Mouse (Mus musculus): ENCODE data around the gene BC067074. TPM values are rescaled to one million over a fixed set of nuclear protein-coding genes. Genes with fewer than 3 reads are reported as not detected.

Gene BC067074
- polyA plus RNA-seq, 1 experiment from 2014 or later: 0.22 TPM

DNA sequence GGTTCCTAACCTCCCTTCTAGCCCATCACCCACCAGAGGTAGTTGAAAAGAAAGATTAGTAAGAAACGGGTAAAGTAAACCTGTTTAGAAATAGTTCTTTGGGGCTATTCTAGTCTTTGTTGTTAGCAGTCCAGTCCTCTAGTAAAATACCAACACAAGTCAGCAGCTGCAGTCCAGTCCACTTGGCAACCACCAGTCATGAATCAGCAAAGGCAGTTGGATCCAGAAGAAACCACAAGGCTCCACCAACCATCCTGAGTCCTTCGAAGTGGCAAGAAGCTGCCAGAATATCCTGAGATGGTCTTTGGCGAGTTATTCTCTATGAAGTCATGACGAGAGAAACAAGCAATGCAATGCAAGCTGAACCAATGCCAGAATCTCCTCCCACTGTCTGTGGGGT, 124.0 kb downstream of the BC067074 start:
- Histone ChIP-seq H3K4me2 (no peak overlapping the region), H3K27ac (no peak overlapping the region), H3K36me3 (no peaks in the 10 kb centered on the region), H3K27me3 (no peaks in the 10 kb centered on the region), H3K4me3 (replicated peaks) (no peak overlapping the region), H3K9ac (no peak overlapping the region), H3K4me1 (replicated peaks) (peaks cover 8% of the 10 kb centered on the region), H3K9me3 (replicated peaks) (no peaks in the 10 kb centered on the region)
- ATAC-seq (ENCODE audit: low read depth) (no peak), DNase-seq (no peak)
- 57% methylated on average over 4 of the region's 4 CpGs for WGBS (ENCODE audit: insufficient replicate concordance)

DNA sequence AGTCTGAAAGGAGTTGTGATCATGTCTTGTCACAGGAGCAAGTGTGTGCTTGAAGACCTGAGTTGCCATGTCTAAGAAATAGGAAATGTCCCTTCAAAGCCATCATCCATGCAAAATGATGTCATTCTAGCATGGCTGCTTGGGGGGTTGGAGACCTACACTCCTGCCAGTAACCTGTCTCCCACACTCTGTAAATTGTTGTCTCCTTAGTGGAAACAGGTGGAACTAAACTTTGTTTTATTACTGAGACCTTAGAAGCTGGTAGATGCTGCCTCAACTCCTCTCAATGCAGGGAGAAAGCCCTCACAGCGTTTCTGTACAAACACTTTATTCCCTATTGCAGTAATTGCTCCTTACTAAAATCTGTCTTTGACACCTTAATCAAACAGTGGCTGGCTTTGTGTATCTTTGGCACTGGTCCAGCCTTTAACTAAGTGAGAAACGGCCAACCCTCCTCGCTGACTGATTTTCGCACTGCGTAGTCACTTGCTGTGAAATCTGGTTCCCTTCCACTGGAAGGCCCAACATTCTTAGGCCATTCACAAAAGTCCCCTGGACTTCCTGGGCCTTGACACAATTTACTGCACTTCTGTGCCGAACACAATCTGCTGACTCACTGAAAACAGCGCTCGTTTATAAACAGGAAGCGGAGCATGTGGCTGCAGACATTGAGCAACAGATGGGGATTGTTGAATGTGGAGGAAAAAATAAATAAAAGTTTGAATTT, 125.0 kb downstream of the BC067074 start:
- Histone ChIP-seq H3K4me1 (replicated peaks) (peaks cover 8% of the 10 kb centered on the region), H3K4me2 (no peak overlapping the region), H3K9me3 (replicated peaks) (no peaks in the 10 kb centered on the region), H3K4me3 (replicated peaks) (no peak overlapping the region), H3K27me3 (no peaks in the 10 kb centered on the region), H3K9ac (no peak overlapping the region), H3K27ac (no peak overlapping the region), H3K36me3 (no peaks in the 10 kb centered on the region)
- ATAC-seq (ENCODE audit: low read depth) (0 out of 2 replicates have a peak, but pooled peaks have one; percentile 47), DNase-seq (no peak)
- 36% methylated on average over 9 of the region's 9 CpGs for WGBS (ENCODE audit: insufficient replicate concordance)

DNA sequence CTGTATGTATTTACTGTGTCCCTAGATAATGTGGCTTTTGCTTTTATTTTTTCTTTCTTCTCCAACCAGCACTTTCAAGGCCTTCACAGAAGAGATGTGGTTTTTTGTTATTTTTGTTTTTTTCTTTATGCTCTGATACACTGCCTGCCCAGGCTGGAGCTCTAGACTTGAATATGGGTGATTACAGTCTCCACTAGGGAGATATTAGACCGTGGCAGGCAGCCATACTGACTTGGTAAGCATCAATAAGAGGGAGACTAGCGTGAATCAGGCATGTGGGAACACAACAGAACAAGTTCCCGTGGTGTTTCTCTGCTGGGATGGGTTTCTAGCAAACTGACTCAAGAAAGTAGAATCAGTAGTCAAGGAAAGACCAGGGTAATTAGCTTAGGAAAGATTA, 125.7 kb downstream of the BC067074 start:
- ATAC-seq (ENCODE audit: low read depth) (no peak), DNase-seq (no peak)
- Histone ChIP-seq H3K4me3 (replicated peaks) (no peak overlapping the region), H3K27me3 (no peaks in the 10 kb centered on the region), H3K4me2 (no peak overlapping the region), H3K27ac (no peak overlapping the region), H3K9me3 (replicated peaks) (no peaks in the 10 kb centered on the region), H3K36me3 (no peaks in the 10 kb centered on the region), H3K4me1 (replicated peaks) (peaks cover 8% of the 10 kb centered on the region), H3K9ac (no peak overlapping the region)
- 57% methylated on average over 3 of the region's 3 CpGs for WGBS (ENCODE audit: insufficient replicate concordance)

DNA sequence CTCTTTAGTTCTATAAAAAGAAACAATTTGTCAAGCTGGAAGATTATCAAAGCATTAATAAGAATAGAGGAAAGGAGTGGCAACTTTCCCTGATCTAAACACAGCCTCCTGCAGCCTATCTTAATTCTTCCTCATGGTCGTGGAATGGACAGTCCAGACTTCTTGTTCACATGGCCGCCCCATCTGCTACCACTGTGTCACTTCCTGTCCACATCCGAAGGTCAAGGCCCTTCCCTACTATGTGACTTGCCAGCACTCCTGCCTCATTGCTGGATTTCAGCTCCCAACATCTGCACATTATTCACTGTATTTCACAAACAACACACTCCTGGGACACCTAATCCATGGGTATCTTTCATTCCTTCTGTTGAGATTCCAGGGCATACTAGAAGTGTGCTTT, 128.5 kb downstream of the BC067074 start:
- DNase-seq: no peak
- no peaks in the 10 kb centered on the region for H3K9me3 ChIP-seq (replicated peaks)
- peaks cover 8% of the 10 kb centered on the region for H3K4me1 ChIP-seq (replicated peaks)
- H3K36me3 ChIP-seq: no peaks in the 10 kb centered on the region
- 37% methylated on average over 3 of the region's 3 CpGs for WGBS (ENCODE audit: insufficient replicate concordance)
- no peak overlapping the region for H3K4me3 ChIP-seq (replicated peaks)
- no peak overlapping the region for H3K27ac ChIP-seq
- H3K9ac ChIP-seq: no peak overlapping the region
- ATAC-seq (ENCODE audit: low read depth): no peak
- H3K27me3 ChIP-seq: no peaks in the 10 kb centered on the region
- no peak overlapping the region for H3K4me2 ChIP-seq

DNA sequence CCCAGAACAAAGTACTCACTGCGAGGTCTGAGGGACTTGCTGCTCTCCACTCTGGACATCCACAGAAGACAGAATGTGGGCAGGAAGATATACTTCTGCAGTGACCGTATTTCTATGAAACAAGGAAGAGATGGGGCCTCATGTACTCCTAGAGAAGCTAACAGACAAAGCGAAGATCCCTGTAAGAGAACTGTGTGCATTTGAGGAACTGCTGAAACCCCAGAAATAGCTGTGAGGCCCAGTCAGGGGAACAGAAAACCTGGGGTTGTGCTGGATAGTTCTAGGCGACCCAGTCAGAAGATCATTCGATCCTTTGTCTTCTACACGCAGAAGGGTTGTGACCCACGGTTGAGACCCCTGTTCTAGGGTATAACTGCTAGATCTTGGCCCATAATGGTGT, 130.9 kb downstream of the BC067074 start:
- Histone ChIP-seq H3K27me3 (no peaks in the 10 kb centered on the region), H3K36me3 (no peaks in the 10 kb centered on the region), H3K4me3 (replicated peaks) (no peak overlapping the region), H3K4me2 (no peak overlapping the region), H3K9me3 (replicated peaks) (no peaks in the 10 kb centered on the region), H3K4me1 (replicated peaks) (peaks cover 4% of the 10 kb centered on the region), H3K9ac (no peak overlapping the region), H3K27ac (no peak overlapping the region)
- WGBS (ENCODE audit: insufficient replicate concordance): 39% methylated on average over 7 of the region's 7 CpGs
- ATAC-seq (ENCODE audit: low read depth) (no peak), DNase-seq (no peak)

DNA sequence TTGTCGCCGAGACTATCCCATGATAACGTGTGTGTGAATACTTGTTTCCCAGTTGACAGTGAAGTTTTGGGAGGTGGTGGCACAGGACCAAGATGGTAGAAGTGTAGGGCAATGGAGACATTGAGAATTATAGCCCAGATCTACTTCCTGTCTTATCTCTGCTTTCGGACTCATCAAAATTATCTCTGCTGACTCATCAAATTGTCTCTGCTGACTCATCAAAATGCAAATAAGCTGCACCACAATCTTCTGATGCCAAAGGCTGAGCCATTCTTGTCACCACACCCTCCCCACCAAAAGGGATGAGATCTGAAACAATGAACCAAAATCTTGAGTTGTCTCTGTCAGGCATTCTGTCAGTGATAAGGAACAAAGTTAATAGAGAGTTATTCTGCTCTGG, 132.9 kb downstream of the BC067074 start:
- H3K36me3 ChIP-seq: no peaks in the 10 kb centered on the region
- no peak overlapping the region for H3K4me2 ChIP-seq
- no peaks in the 10 kb centered on the region for H3K9me3 ChIP-seq (replicated peaks)
- DNase-seq: no peak
- WGBS (ENCODE audit: insufficient replicate concordance): 70% methylated on average over 4 of the region's 4 CpGs
- no peaks in the 10 kb centered on the region for H3K27me3 ChIP-seq
- no peak overlapping the region for H3K9ac ChIP-seq
- H3K4me3 ChIP-seq (replicated peaks): no peak overlapping the region
- peaks cover 3% of the 10 kb centered on the region; the same call in 1 of the 2 replicates for H3K4me1 ChIP-seq (replicated peaks)
- no peak overlapping the region for H3K27ac ChIP-seq
- ATAC-seq (ENCODE audit: low read depth): no peak

Other genes with a start within 250 kb of the BC067074 start
- gene Gpx8, start 246.7 kb upstream of the BC067074 start, polyA plus RNA-seq (2015; fragmentation: Nextera tagmentation; extraction: Ambion mirVana): 10.0 and 12.2 TPM in 2 replicates
- gene Gzma, start 192.2 kb upstream of the BC067074 start, polyA plus RNA-seq (2015; fragmentation: Nextera tagmentation; extraction: Ambion mirVana): 0.13 TPM in 1 of 2 replicates, not detected in the other
- gene Esm1, start 83.5 kb upstream of the BC067074 start, polyA plus RNA-seq (2015; fragmentation: Nextera tagmentation; extraction: Ambion mirVana): 0.65 and 0.75 TPM in 2 replicates
- gene Gzmk, start 67.3 kb upstream of the BC067074 start, polyA plus RNA-seq (2015; fragmentation: Nextera tagmentation; extraction: Ambion mirVana): not detected in 2 replicates

Data from liver, embryonic 13.5 days (tissue).